Mouse (Mus musculus) embryo, embryonic 10 days (tissue): ENCODE data around the gene Zmynd10.
"Not testable (repeated sequence)": the region's sequence is repeated elsewhere in the genome, so short reads cannot be mapped to it uniquely, and the experiment has no call there.

Experiments
- DNase-seq: peaks from one replicate; pipeline ENCODE4 v3.0.0-alpha.2; 2015; ENCODE audit warnings: low spot score

Zmynd10 gene

DNA sequence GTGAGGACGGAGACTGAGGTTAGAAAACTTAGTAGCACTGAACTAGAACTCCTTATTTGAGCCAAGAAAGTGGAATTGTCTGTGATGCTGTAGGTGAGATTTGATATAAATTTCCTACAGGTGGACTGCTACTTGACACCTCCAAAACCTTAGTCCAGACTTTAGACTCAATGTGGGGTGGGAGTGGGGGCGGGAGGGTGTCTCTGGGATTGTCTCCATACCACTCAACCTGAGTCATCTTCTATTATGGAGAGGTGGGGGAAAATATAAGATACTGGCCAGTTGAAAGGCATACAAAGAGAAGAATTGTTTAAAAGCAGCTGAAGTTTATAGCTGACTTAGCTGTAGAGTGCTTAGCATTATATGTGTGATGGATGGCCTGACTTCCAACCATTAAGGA lies 8.6 kb downstream of the Zmynd10 start:
- DNase-seq, result no peak

DNA sequence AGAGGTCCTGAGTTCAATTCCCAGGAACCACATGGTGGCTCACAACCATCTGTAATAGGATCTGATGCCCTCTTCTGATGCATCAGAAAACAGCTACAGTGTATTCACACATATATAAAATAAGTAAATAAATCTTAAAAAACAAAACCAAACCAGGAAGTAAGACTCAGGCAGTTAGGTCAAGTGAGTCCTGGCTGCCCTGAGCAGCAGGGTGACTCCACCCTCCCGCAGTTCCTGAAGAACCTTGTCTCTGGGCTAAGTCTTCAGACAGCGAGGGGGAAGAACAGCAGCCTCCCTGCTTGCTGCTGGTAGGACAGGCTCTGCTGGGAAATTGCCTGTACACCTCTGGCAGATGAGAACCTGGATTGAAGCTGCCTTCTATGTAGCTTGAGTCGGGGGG lies 9.2 kb downstream of the Zmynd10 start:
- DNase-seq, result no peak

DNA sequence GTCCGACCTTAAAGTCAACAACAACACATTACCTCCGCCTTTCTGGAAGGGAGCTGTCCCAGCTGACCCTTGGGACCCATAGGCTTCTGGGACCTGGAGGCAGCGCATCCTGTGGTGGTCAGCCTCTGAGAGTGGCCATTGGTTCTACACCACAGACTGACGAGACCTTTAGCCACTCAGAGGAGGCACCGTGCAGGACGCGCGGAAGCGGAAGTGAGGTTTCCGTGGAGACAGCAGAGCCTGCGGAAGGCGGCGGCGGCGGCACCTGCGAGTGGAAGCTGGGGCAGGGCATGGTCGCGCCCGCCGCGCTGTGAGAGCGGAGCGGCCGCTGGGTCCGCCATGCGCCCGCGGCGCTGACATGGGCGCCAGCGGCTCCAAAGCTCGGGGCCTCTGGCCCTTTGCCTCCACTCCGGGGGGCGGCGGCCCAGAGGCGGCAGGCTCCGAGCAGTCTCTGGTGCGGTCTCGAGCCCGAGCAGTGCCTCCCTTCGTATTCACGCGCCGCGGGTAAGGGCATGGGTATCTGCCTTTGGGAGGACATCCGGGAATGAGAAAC lies 16.0 kb downstream of the Zmynd10 start, which contains the start of gene Tusc2:
TSS of gene Tusc2 (plus strand) at position 227 of the 553 bp plus-strand sequence.
- DNase-seq, result peak; percentile 98

DNA sequence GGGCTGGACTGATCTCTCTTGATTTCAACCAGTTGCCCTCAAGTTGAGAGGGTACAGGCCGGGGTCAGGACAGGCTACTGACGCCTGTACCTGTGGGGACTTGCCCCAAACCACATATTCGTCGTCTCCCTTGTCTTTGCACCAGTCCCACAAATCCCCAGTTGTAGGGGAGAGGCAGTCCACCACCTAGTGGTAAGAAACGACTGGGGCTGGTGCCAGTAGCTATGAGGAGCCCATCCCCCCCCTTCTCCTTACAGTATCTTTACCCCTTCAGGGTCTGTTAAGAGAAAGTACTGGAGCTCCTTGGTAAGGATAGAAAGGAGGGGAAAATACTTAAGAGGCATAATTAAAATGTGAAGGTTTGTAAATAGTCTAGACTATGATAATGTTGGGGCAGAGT lies 18.5 kb downstream of the Zmynd10 start:
- not testable (repeated sequence) for DNase-seq

DNA sequence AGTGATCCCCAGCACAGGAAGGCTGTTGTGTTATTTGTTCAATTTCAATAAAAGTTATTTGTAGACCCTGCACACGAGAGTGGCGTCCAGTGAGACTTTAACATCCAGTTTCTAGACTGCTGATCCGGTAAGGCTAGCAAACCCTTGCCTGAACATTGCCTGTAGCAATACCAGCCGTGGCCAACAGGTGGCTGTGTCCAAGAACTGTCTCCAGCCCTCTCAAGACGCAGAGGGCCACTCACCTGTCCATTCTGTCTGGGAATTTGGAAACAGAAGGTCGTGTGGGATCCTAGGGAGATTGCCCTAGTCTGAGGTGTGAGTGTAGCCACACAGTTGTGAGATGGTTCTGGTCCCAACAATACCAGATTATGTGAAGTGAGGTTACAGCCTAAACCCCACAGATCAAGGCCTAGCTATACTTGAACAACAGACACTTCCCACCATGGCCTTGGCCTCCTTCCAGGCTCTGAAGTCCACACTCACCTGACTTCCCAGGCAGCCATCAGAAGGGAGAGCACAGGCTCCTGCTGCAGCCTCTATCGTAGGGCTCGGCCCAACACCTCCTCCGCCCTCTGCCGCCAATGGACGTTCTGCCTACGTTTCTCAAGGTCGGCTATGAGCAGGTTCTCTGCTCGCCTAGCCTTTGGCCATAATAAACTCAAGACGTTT lies 19.1 kb downstream of the Zmynd10 start:
- DNase-seq, result peak; percentile 93

DNA sequence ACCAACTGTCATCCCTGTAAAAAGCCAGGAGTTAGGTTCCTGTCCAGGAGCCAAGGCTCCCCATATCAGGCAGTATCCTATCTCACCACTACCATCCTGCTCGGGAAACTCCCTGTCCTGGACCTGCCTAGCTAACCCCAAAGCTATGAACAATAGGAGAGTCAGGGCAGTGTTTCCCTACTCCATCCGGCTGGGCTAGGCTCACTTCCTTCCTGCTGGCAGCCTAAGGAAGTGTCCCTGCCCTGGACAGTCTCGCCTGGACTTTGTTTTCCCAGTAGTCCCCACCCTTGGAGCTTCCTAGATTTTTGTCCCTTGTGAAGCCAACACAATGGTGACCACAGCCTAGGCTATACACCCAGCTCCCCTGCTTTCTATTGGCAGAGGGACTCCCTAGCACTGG lies 19.8 kb downstream of the Zmynd10 start:
- DNase-seq, result no peak

DNA sequence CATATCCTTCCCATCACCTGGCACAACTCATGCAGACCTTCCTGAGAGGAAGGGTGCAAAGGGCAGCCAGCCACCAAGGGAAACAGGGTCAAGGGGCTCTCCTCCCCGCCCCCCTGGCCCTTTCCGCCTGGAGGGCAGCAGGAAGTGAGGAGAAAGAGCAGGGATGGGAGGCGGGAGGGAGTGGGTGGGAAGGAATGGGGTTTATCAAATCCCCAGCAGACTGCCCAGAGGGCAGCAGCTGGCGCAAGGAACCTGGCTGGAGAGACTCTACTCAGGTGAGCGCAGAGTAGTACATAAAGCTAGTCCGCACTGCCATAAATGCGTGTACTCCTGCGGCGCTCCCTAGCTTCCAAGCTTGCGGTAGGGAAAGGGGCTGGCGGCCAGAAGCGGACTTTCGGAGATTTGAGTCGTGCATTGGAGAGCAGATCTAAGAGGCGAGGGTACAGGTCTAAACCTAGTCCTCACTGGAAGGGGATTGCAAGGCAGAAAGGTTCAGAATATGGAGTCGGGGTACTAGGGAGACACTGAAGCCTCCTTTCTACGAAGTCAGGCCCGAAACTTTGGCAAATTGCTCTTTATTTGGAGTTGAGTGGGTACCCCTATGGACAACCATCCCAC lies 20.7 kb downstream of the Zmynd10 start, which contains the start of gene Hyal2:
TSS of gene Hyal2 (plus strand) at position 244 of the 618 bp plus-strand sequence.
- DNase-seq, result no peak

DNA sequence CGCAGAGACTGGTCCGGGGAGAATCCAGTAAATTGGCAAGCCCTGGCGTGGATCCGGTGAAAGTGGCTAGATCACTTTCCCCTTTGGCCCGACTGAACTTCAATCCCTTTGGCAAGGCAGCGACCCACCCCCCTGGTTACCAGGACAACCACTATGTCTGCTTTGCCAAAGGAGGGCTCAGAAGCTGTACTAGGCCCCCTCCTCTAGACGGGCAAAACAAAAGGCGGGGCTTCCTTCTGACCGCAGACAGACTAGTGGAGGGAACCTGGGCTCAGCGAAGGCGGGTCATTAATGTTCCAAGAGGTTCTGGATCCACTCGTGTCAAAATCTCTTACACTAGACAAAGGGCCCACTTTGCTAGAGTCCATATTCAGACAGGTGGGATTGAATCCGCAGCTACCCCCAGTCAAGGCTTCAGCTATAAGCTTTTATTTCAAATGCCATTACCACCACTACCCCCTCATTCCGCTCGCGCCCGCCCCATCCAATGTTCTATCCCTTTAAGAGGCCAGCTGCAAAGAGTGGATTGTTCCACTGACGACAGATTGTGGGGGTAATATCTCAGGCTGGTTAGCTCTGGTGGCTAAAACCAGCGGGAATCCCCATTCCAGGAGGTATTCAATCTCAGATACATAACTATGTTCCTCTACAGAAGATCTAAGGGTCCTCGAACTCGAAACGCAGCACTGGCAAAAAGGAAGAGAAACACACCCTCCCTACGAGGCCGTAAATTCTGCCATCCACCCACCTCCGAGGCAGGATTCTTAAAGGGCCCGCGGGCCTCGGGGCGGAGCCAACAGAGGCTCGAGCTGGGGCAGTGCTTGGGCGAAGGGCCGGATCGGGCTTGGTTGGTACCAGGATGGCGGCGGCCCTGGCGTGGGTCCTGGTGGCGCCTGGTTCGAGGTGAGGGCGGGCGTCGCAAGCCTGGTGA lies 21.5 kb downstream of the Zmynd10 start:
- DNase-seq, result peak; percentile 92

DNA sequence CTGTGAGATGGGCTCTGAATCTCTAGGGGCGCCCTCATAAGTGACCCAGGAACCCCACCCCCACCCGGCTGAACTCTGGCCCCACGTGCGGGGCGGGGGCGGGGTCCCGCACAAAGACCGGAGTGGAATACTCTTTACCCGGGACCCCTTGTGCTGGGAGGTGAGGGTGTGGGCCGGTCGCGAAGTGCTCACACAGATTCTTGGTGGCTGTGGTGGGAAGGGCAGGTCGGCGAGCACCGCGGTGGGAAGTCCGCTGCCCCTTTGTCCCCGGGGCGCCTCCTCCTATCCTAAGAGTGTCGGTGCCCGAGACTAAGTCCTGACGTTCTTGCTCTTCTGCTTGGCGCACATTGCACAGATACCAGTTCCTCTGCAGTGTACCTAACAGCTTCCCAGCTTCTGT lies 22.2 kb downstream of the Zmynd10 start:
- peak; percentile 50 for DNase-seq

DNA sequence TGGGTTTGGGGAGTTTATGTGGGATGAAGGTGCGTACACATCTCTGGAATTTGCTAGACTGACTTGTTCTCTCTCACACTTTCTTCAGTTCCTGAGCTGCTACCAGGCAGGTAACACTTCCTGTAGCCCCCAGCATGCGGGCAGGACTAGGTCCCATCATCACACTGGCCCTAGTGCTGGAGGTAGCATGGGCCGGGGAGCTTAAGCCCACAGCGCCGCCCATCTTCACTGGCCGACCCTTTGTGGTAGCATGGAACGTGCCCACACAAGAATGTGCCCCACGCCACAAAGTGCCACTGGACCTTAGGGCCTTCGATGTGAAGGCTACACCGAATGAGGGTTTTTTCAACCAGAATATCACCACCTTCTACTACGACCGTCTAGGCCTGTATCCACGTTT lies 22.9 kb downstream of the Zmynd10 start:
- DNase-seq, result no peak

DNA sequence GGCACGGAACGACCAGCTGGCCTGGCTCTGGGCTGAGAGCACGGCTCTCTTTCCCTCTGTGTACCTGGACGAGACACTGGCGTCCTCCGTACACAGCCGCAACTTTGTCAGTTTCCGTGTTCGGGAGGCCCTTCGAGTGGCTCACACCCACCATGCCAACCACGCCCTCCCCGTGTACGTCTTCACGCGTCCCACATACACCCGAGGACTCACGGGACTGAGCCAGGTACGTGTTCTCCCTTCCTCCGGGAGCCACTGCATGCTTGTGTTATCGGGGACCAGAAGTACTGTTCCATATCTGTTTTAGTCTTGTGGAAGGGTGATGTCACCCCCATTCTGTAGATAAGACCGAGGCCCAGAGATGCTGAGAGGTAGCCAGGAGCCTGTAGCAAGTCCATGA lies 23.7 kb downstream of the Zmynd10 start:
- no peak for DNase-seq

DNA sequence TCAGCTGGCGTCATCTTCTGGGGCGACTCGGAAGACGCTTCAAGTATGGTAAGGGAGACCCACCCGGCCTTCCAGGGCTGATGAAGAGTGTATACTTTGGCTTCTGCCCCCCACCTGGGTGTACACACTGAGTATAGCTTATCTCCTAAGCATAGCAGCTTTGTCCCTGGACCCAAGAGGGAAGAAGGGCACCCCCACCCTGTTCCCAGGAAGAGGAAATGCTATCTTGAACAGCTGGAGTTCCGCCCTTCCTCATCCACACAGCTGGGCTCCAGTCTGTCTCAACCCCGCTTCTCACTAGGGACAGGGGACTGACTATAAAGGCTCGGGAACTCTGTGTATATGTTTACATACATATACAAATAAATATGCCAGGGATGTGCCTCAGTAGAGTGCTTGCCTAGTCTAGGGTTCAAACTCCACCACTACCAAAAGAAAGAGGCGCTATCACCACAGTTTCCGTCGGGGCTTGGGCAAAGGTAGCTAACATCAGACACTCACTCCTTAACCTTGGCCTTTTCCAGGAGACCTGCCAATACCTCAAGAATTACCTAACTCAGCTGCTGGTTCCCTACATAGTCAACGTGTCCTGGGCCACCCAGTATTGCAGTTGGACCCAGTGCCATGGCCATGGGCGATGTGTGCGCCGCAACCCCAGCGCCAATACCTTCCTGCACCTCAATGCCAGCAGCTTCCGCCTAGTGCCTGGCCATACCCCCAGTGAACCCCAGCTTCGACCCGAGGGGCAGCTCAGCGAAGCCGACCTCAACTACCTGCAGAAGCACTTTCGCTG lies 24.6 kb downstream of the Zmynd10 start:
- DNase-seq, result no peak

DNA sequence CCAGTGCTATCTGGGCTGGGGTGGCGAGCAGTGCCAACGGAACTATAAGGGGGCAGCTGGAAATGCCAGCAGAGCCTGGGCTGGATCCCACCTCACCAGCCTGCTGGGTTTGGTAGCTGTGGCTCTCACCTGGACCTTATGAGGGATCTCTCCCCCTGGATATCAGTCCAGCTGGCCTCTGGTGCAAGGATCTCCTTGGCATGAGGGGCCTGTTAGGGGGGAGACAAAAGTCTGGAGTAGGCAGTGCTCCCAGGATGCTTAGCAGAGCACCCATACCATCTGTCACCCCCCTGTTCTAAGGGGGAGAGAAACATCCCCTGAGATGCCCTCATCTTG lies 25.2 kb downstream of the Zmynd10 start:
- DNase-seq, result no peak

DNA sequence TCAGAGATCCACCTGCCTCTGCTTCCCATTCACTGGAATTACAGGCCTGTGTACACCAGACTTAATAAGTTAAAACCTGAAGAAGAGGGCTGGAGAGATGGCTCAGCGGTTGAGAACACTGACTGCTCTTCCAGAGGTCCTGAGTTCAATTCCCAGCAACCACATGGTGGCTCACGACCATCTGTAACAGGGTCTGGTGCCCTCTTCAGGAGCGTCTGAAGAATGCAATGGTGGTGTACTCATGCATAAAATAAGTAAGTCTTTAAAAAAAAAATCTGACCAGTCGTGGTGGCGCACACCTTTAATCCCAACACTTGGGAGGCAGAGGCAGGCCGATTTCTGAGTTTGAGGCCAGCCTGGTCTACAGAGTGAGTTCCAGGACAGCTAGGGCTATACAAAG lies 26.7 kb downstream of the Zmynd10 start:
- DNase-seq, result not testable (repeated sequence)

DNA sequence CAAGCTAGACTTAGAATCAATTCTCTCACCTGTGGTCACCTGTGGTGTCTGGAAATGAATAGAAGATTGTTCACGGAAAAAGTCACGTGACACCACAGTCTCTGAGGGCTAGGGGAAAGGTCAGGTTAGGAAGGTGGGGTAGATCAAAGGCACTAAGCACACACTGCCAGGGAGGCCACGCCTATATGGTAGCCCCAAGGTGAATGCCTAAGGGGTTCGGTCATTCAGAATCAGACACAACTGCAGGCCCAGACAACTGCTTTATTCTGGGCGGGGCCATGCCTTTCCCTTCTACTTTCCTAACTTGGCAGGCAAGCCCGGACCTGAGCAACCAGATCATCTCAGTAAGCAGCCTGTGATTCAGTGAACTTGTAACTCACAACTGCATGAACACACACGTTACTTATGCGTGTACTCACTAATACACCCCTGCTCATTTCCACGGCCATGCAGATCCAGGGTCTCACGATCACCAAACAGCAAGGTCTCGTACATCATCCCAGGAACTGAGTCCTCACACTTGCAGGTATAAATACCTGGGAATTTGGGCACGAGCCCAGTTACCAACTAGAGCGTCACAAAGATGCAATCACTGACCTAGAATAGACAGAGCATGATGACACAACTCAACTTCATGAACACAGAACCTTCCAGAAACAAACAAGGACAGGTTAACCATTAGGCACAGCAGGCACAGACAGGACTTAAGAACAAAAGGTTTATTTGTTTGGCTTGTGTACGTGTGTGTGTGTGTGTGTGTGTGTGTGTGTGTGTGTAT lies 28.7 kb downstream of the Zmynd10 start:
- DNase-seq, result no peak

DNA sequence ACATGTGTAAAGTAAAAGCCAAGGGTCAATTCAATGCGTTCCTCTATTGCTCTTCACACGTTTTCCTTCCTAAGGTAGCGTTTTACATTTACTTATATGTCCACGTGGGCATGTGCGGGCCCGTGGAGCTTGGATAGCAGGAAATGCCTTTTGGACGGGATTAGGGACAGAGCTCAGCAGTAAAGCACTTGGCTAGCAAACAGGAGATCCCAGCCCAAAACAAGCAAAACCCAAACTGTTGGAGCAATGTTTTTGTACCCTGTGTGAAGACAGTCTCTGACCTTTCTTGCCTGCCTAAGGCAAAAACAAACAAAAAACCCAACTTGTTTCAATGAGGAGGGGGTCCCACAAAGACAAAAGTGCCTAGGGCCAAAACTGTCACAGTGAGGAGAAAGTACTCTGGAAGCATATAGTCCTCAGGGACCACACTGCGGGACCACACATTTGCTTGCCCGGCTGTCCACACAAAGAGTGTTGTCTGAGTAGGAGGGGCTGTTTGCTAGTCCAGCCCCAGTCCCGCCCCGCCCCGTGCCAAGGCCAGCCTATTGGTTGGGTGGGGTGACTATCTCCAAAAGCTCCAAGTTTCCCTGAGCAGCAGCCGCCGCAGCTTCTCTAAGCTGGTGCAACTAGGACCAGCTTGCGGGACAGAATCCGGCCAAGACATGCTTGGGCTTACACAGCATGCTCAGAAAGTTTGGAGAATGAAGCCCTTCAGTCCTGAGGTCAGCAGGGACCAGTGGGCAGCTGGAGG lies 29.4 kb downstream of the Zmynd10 start, which contains the start of gene Hyal1:
TSS of gene Hyal1 (plus strand) at position 571 of the 751 bp plus-strand sequence.
- peak; percentile 86 for DNase-seq

DNA sequence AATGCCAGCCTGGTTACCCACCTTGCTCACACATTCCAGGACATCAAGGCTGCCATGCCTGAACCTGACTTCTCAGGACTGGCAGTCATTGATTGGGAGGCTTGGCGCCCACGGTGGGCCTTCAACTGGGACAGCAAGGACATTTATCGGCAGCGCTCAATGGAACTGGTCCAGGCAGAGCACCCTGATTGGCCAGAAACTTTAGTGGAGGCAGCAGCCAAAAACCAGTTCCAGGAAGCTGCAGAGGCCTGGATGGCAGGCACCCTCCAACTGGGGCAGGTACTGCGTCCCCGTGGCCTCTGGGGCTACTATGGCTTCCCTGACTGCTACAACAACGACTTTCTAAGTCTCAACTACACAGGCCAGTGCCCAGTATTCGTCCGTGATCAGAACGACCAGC lies 30.8 kb downstream of the Zmynd10 start:
- no peak for DNase-seq

DNA sequence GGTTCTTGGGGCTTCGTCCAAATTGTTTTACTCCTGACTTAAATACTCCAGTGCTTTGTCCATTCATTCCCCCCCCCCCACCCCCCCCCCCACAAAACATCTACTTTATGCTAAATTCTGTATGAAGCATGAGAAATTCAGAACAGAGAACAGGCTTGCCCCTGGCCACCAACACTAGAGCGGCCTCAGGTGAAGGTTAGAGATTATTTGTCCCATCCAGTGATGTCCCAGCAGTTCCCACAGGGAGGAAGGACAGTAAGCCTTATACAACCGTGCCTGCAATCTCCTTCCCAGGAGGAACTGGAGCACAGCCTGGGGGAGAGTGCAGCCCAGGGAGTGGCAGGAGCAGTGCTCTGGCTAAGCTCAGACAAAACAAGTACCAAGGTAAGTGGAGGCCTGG lies 31.5 kb downstream of the Zmynd10 start, which contains the start of gene Naa80:
TSS of gene Naa80 (plus strand) at position 301 of the 400 bp plus-strand sequence.
- no peak for DNase-seq

DNA sequence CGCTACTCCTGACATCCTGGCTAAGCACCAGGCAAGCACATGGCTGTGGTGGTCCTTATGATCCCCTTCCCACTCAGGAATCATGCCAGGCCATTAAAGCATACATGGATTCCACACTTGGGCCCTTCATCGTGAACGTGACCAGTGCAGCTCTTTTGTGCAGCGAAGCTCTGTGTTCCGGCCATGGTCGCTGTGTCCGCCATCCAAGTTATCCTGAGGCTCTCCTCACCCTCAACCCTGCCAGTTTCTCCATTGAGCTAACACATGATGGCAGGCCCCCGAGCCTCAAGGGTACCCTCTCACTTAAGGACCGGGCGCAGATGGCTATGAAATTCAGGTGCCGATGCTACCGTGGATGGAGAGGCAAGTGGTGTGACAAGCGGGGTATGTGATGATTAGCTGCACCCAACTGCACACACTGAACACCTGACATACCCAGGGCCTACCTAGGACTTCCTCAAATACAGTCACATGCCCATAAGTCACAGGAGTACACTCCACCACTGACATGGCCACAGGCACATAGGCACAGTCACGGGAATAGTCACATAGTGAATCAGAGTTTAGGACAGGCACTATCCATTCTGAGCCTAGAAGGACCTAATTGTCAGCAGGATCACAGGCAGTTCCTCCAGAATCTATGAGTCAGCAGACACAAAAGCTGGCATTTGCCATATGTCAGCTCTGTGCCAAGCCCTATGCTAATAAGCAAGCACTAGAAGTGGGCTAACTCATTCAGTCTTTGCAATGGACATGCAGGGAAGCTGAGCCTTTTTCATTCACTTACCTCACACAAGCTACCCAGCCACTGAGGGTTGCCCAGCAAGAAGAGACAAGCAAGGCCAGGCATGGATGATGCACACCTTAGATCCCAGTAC lies 32.2 kb downstream of the Zmynd10 start:
- no peak for DNase-seq
